Mouse (Mus musculus) ES-E14 (cell line): ENCODE results near the gene Sv2b. TPM values are rescaled to one million over a fixed set of nuclear protein-coding genes. Genes with fewer than 3 reads are reported as not detected.

ENCODE experiments used
- DNase-seq: peaks from one replicate; pipeline ENCODE4 v3.0.0-alpha.2; 2013; ENCODE audit warnings: low read depth, low spot score
- H3K27ac ChIP-seq: 2 replicates; pipeline ENCODE4 v1.5.1; 2012; ENCODE audit warnings: low read depth, mild to moderate bottlenecking, low read length, moderate library complexity, mixed read lengths; ENCODE audit not compliant: poor library complexity, insufficient read depth, severe bottlenecking
- H3K36me3 ChIP-seq: 2 replicates; pipeline ENCODE4 v1.6.1; 2012; ENCODE audit warnings: mild to moderate bottlenecking, low read length, moderate library complexity, mixed read lengths; ENCODE audit not compliant: control insufficient read depth, poor library complexity, insufficient read depth, severe bottlenecking
- H3K4me1 ChIP-seq, 2 experiments: fragments of 150-350 bp in 1 of 2; sonication (generic) in 1 of 2; 2 replicates each; pipeline ENCODE4 v1.6.1; 2012; ENCODE audit warnings: low read length in 2 of 2, mild to moderate bottlenecking in 1 of 2, mixed read lengths in 1 of 2; ENCODE audit not compliant: control insufficient read depth in 2 of 2, insufficient read depth in 2 of 2, poor library complexity in 1 of 2
- H3K4me3 ChIP-seq, 2 experiments: fragments of 150-350 bp in 1 of 2; sonication (generic) in 1 of 2; 2 replicates each; pipeline ENCODE4 v1.5.1; 2012; ENCODE audit warnings: low read length in 2 of 2, low read depth in 1 of 2, mild to moderate bottlenecking in 1 of 2, mixed read lengths in 1 of 2; ENCODE audit not compliant: insufficient read depth in 1 of 2, poor library complexity in 1 of 2, severe bottlenecking in 1 of 2
- H3K9ac ChIP-seq: 2 replicates; pipeline ENCODE4 v1.6.1; 2012; ENCODE audit warnings: low read depth, mild to moderate bottlenecking, low read length, mixed read lengths; ENCODE audit not compliant: poor library complexity, insufficient read depth, severe bottlenecking
- H3K9me3 ChIP-seq: fragments of 150-350 bp; sonication (generic); 2 replicates; pipeline ENCODE4 v1.6.1; 2012; ENCODE audit warnings: low read depth, mild to moderate bottlenecking, low read length; ENCODE audit not compliant: control insufficient read depth, insufficient read depth
- CHD2 ChIP-seq: IDR thresholded peaks from 2 replicates; pipeline ENCODE4 v1.6.1; 2014; ENCODE audit warnings: mild to moderate bottlenecking, low read depth, low read length, inconsistent platforms
- HCFC1 ChIP-seq: IDR thresholded peaks from 2 replicates; pipeline ENCODE4 v1.6.1; 2012; ENCODE audit warnings: low read length, inconsistent platforms, borderline replicate concordance; ENCODE audit not compliant: insufficient read depth
- MAFK ChIP-seq: IDR thresholded peaks from 2 replicates; pipeline ENCODE4 v1.6.1; 2014; ENCODE audit warnings: mild to moderate bottlenecking, low read depth, low read length, inconsistent platforms; ENCODE audit not compliant: insufficient read depth
- ZC3H11A ChIP-seq: IDR thresholded peaks from 2 replicates; pipeline ENCODE4 v1.6.1; 2012; ENCODE audit warnings: low read depth, mild to moderate bottlenecking, inconsistent platforms, low read length, borderline replicate concordance
- ZNF384 ChIP-seq: IDR thresholded peaks from 2 replicates; pipeline ENCODE4 v1.6.1; 2012; ENCODE audit warnings: low read depth, low read length, inconsistent platforms
- in situ Hi-C, 2 experiments: fragments of 600-800 bp; cut with MboI; formaldehyde crosslinking; loops; one replicate each; pipeline ENCODE4 v1.15.1; 2025; ENCODE audit warnings: low sequenced_read_pairs in 2 of 2, inconsistent platforms in 1 of 2; ENCODE audit not compliant: unreplicated experiment in 2 of 2
- total RNA-seq: library from RNA; depleted of rRNA; stranded (reverse); fragments of 300-350 nt; gene quantifications from 2 replicates; pipeline ENCODE4 v1.2.3, GENCODE M21; 2012

Gene Sv2b
- total RNA-seq, 1 experiment, result 0.27 TPM

DNA sequence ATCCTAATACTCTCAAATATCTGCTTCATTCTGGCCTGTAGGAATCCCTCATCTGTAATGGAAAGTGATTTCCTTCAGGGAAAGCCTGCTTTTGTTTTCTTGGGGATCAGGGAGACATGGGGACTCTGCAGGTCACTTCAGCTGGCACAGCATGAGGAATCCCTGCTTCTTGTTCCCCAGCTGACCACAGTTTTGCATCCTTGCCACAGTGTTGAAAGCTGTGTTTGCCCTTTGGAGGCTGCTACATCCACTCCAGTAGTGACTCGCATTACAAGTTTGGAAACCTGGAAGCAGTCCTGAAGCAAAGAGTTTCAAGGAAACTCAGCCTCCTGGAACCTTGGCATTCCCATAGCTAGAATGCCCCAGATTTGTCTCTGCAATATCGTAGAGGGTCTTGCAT lies 35.4 kb downstream of the Sv2b start:
- no peak for TF ChIP-seq HCFC1
- TF ChIP-seq MAFK, result no peak
- TF ChIP-seq ZC3H11A, result no peak
- TF ChIP-seq CHD2, result no peak
- TF ChIP-seq ZNF384, result no peak
- Histone ChIP-seq H3K27ac (no peak overlapping the region), H3K9ac (no peak overlapping the region), H3K4me1 (no peaks in the 10 kb centered on the region), H3K4me3 (no peak overlapping the region), H3K36me3 (no peaks in the 10 kb centered on the region), H3K9me3 (no peaks in the 10 kb centered on the region)
- in situ Hi-C loops, result no loop called here
- DNase-seq, result no peak

DNA sequence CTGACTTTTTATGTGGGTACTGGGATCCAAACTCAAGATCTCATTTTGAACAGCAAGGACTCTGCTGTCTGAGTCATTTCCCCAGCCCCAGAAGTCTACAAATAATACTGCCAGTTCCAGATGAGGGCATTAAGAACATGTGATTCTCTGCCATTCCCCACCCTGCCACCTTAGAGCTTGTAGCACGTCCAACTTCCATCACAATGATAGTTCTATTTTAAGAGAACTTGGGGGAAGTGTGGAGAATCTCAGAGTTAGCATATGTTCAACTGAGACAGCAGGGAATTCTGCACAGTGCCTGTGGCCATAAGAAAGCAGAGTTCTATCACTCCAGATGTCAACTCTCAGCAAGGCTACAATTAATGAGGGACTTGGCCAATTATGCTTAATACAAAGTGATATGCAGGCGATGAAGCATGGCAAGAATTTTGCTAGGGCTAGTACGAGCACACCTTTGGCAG lies 37.1 kb downstream of the Sv2b start:
- DNase-seq, result no peak
- H3K9me3 ChIP-seq, result no peaks in the 10 kb centered on the region
- H3K36me3 ChIP-seq, result no peaks in the 10 kb centered on the region
- no peaks in the 10 kb centered on the region for H3K4me1 ChIP-seq
- no peak for TF ChIP-seq HCFC1
- no peak for TF ChIP-seq CHD2
- no peak for TF ChIP-seq ZC3H11A
- no peak for TF ChIP-seq ZNF384
- TF ChIP-seq MAFK, result no peak
- in situ Hi-C loops, result no loop called here
- no peak overlapping the region for H3K27ac ChIP-seq
- no peak overlapping the region for H3K4me3 ChIP-seq
- H3K9ac ChIP-seq, result no peak overlapping the region

DNA sequence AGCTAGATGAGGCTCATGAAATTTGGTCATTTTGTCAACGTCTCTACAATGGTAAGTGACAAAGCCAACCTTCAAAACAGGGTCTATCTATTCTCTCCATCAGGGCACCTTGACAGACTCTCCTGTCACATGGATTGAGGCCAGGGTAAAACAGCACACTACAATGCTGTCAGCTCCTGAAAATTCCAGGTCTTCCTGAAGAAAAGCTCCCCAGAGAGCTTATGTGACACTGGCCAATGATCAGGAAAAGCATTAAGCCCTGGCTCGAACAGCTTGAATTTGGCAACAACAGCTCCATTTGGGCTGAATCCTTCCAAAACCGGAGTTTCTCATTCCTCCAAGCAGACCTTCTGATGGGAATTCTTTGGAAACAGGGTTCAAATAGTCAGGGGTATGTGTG lies 37.8 kb downstream of the Sv2b start:
- DNase-seq, result no peak
- in situ Hi-C loops, result no loop called here
- no peaks in the 10 kb centered on the region for H3K36me3 ChIP-seq

DNA sequence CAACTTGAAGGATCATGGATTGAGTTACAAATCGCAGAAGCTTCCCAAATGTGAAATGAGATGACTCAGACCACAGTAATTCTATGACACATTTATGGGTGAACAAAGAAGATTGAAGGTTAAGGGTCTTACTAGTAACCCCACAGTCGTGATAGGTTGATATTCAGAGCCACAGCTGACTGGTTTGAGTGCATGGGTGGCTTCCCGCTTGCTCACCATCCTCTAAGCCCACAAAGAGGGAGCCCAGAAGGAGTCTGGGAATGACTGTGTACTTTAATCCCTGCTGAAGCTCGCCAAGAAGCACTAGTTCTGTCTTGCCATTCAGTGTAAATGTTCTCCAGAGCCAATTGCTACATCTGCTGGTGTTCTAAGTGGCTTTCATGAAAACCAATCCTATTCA lies 41.8 kb downstream of the Sv2b start:
- no peak overlapping the region for H3K27ac ChIP-seq
- no peaks in the 10 kb centered on the region for H3K4me1 ChIP-seq
- DNase-seq, result no peak
- H3K4me3 ChIP-seq, result no peak overlapping the region
- in situ Hi-C loops, result no loop called here
- no peaks in the 10 kb centered on the region for H3K36me3 ChIP-seq
- TF ChIP-seq MAFK (no peak), ZNF384 (no peak), CHD2 (no peak), ZC3H11A (no peak), HCFC1 (no peak)
- no peak overlapping the region for H3K9ac ChIP-seq
- no peaks in the 10 kb centered on the region for H3K9me3 ChIP-seq

More for the DNA sequence above, 37.8 kb downstream of the Sv2b start:
- TF ChIP-seq CHD2 (no peak), HCFC1 (no peak), ZC3H11A (no peak), MAFK (no peak), ZNF384 (no peak)
- Histone ChIP-seq H3K4me3 (no peak overlapping the region), H3K4me1 (no peaks in the 10 kb centered on the region), H3K27ac (no peak overlapping the region), H3K9me3 (no peaks in the 10 kb centered on the region), H3K9ac (no peak overlapping the region)

DNA sequence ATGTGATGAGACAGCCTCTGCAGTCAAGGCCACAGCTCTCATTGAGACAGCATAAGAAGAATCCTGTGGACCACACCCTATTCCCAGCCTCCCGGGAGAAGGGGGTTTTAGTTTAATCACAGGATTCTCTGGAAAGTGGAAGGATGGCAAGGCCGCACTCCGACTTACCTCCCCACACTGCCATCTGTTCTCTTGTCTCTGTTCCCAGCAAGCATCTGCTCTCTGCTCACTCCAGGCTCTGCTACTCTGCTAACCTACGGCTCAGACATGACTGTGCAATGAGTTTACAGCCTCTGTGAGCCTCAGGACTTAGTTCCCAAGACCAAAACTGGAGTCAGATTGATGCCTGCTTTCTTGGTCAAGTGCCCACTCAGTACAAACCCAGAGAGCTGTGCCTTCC lies 43.8 kb downstream of the Sv2b start:
- Histone ChIP-seq H3K27ac (no peak overlapping the region), H3K9me3 (no peaks in the 10 kb centered on the region), H3K4me1 (no peaks in the 10 kb centered on the region), H3K4me3 (no peak overlapping the region), H3K9ac (no peak overlapping the region), H3K36me3 (no peaks in the 10 kb centered on the region)
- TF ChIP-seq ZNF384 (no peak), ZC3H11A (no peak), MAFK (no peak), CHD2 (no peak), HCFC1 (no peak)
- no peak for DNase-seq
- in situ Hi-C loops, result no loop called here
